Mouse (Mus musculus): ENCODE measurements at regions not wholly inside any gene's neighbourhood (a gene's known extent, or its start where the extent isn't known, plus 50 kb on each side); places are given as distances from the start of the nearest gene placed in this dataset.

DNA sequence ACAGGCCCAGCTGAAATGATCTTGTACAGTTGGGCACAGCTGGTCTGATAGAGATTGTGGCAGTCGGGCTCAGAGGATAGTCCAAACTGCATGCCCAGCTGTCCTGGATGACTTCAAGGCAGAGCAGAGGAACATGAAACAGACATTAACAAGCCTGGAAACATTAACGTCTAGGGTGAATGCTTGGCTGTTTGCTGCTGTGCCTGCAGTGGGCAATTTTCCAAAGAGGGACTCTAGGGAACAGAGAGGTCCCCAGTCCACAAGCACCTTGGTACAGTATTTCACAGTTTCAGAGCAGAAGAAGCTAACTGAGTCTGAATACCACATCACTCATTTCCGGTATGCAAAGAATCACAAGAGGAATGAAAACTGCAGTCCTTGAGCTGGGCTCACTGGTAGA, 135.2 kb upstream of the Ubl3 start:
- in situ Hi-C loops (cut with MboI; ENCODE audit: low pct_ligation_motif_present, low pct_unique_long_range_greater_than_20kb, low sequenced_read_pairs) = no loop called here
- H3K9me3 ChIP-seq (replicated peaks; ENCODE audit: low read length) = peaks cover 5% of the 10 kb centered on the region
- peaks cover 7 to 20% of the 10 kb centered on the region in 2 experiments; a peak in 3 of 4 replicates for H3K4me1 ChIP-seq (ENCODE audit: control insufficient read depth in 1 of 2, insufficient read depth in 2 of 2)
- dilution Hi-C loops (cut with MboI; ENCODE audit: extremely low pct_ligation_motif_present, extremely low pct_unique_long_range_greater_than_20kb, low sequenced_read_pairs) = no loop called here
- TF ChIP-seq POLR2A (IDR thresholded peaks at IDR 0.05; ENCODE audit: low read depth, low read length) = no peak
- 0 out of 2 replicates have a peak, but pooled peaks have one; percentile 13 for TF ChIP-seq ETS1 (conservative IDR thresholded peaks at IDR 0.05; ENCODE audit: low read depth, low read length)
- TF ChIP-seq EP300 (IDR thresholded peaks at IDR 0.05; ENCODE audit: low read length) = peak; percentile 36; the same call in 1 of the 2 replicates
- H3K27me3 ChIP-seq (replicated peaks) = no peaks in the 10 kb centered on the region
- no peak overlapping the region for H3K4me3 ChIP-seq (replicated peaks in 1 of 3; ENCODE audit: low read depth in 2 of 3, low read length in 2 of 3, poor library complexity in 1 of 3)
- no peak overlapping the region for H3K27ac ChIP-seq (ENCODE audit: insufficient read depth, low read depth)
- H3K36me3 ChIP-seq (replicated peaks in 1 of 2; ENCODE audit: control insufficient read depth in 1 of 2, insufficient read depth in 1 of 2, low read length in 1 of 2) = no peaks in the 10 kb centered on the region
- no peak overlapping the region for H3K9ac ChIP-seq (ENCODE audit: insufficient read depth, low read depth)
- DNase-seq (ENCODE audit: extremely low read depth) = peak; percentile 48
- no peaks in the 10 kb centered on the region for H3K79me2 ChIP-seq (replicated peaks; ENCODE audit: control insufficient read depth, extremely low read depth, insufficient read depth, poor library complexity, severe bottlenecking)
- H3K4me2 ChIP-seq (ENCODE audit: insufficient read depth, low read depth, poor library complexity, severe bottlenecking) = no peak overlapping the region

DNA sequence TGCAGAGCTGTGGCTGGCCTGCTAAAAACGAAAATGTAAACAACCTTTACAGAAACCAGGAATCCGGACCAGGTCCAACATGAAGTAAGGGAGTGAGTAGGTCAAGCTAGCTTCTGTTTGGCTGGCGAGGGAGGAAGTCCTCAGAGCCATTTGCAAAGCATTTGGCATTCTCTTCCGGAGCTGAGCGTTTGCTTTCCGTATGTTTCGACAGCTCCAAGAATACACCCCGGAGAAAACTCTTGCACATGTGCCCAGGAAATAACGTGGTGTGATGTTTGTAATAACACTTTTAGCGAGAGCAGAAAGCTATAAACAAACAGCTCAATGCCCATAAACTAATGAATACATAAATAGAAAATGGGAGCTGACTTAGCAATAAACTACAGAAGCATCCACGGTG, 131.6 kb upstream of the Ubl3 start:
- Histone ChIP-seq H3K27ac (ENCODE audit: insufficient read depth, low read depth) (no peak overlapping the region), H3K9me3 (replicated peaks; ENCODE audit: low read length) (peaks cover 17% of the 10 kb centered on the region), H3K4me3 (replicated peaks in 1 of 3; ENCODE audit: low read depth in 2 of 3, low read length in 2 of 3, poor library complexity in 1 of 3) (no peak overlapping the region), H3K4me2 (ENCODE audit: insufficient read depth, low read depth, poor library complexity, severe bottlenecking) (no peak overlapping the region), H3K9ac (ENCODE audit: insufficient read depth, low read depth) (no peak overlapping the region), H3K27me3 (replicated peaks) (no peaks in the 10 kb centered on the region), H3K36me3 (replicated peaks in 1 of 2; ENCODE audit: control insufficient read depth in 1 of 2, insufficient read depth in 1 of 2, low read length in 1 of 2) (no peaks in the 10 kb centered on the region), H3K4me1 (ENCODE audit: control insufficient read depth in 1 of 2, insufficient read depth in 2 of 2) (peaks cover 10 to 32% of the 10 kb centered on the region in 2 experiments), H3K79me2 (replicated peaks; ENCODE audit: control insufficient read depth, extremely low read depth, insufficient read depth, poor library complexity, severe bottlenecking) (no peaks in the 10 kb centered on the region)
- TF ChIP-seq MEF2A (IDR thresholded peaks at IDR 0.05; ENCODE audit: borderline replicate concordance, low read depth, low read length) (no peak), TCF12 (IDR thresholded peaks at IDR 0.05; ENCODE audit: low read depth, low read length) (no peak), POLR2AphosphoS2 (IDR thresholded peaks at IDR 0.05; ENCODE audit: low read depth, low read length) (no peak), E2F4 (IDR thresholded peaks at IDR 0.05; ENCODE audit: insufficient replicate concordance, low read depth, low read length) (no peak)
- in situ Hi-C loops (cut with MboI; ENCODE audit: low pct_ligation_motif_present, low pct_unique_long_range_greater_than_20kb, low sequenced_read_pairs) (no loop called here), dilution Hi-C loops (cut with MboI; ENCODE audit: extremely low pct_ligation_motif_present, extremely low pct_unique_long_range_greater_than_20kb, low sequenced_read_pairs) (no loop called here)
- no peak for DNase-seq (ENCODE audit: extremely low read depth)

DNA sequence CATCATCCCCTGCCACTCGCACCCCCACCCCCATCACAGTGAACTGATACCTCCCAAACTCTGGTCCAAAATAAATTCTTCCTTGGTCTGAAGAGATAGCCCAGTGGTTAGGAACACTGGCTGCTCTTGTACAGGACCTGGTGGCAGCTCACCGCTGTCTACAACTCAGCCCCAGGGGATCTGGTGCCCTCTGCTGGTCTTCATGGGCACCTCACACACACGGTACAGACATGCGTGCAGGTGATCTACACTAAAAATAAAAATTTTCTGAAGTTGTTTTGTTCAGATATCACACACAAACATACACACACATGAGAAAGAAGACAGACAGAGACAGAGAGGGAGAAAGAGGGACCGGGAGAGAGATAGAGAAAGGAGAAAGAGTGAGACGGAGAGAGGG, 130.0 kb upstream of the Ubl3 start:
- Histone ChIP-seq H3K79me2 (replicated peaks; ENCODE audit: control insufficient read depth, extremely low read depth, insufficient read depth, poor library complexity, severe bottlenecking) (no peaks in the 10 kb centered on the region), H3K9me3 (replicated peaks; ENCODE audit: low read length) (peaks cover 19% of the 10 kb centered on the region), H3K27ac (ENCODE audit: insufficient read depth, low read depth) (no peak overlapping the region), H3K9ac (ENCODE audit: insufficient read depth, low read depth) (no peak overlapping the region), H3K4me1 (ENCODE audit: control insufficient read depth in 1 of 2, insufficient read depth in 2 of 2) (peaks cover 8 to 26% of the 10 kb centered on the region in 2 experiments), H3K27me3 (replicated peaks) (no peaks in the 10 kb centered on the region), H3K36me3 (replicated peaks in 1 of 2; ENCODE audit: control insufficient read depth in 1 of 2, insufficient read depth in 1 of 2, low read length in 1 of 2) (no peaks in the 10 kb centered on the region), H3K4me3 (replicated peaks in 1 of 3; ENCODE audit: low read depth in 2 of 3, low read length in 2 of 3, poor library complexity in 1 of 3) (no peak overlapping the region), H3K4me2 (ENCODE audit: insufficient read depth, low read depth, poor library complexity, severe bottlenecking) (no peak overlapping the region)
- TF ChIP-seq RAD21 (IDR thresholded peaks at IDR 0.05; ENCODE audit: low read depth, low read length) (peak; percentile 36), PAX5 (IDR thresholded peaks at IDR 0.05; ENCODE audit: low read length) (no peak), JUND (conservative IDR thresholded peaks at IDR 0.05; ENCODE audit: low read depth, low read length) (no peak), CTCF (conservative IDR thresholded peaks at IDR 0.05 in 1 of 2, IDR thresholded peaks at IDR 0.05 in 1 of 2; ENCODE audit: low read depth in 2 of 2, low read length in 2 of 2) (peak in 1 of 2 experiments; percentile 42; a peak in 2 of 4 replicates), ZNF384 (IDR thresholded peaks at IDR 0.05; ENCODE audit: low read depth, low read length) (no peak), USF2 (conservative IDR thresholded peaks at IDR 0.05; ENCODE audit: low read depth, low read length) (no peak), BHLHE40 (IDR thresholded peaks at IDR 0.05; ENCODE audit: low read depth, low read length) (no peak), SMC3 (IDR thresholded peaks at IDR 0.05; ENCODE audit: low read depth, low read length) (peak; percentile 46), MEF2A (IDR thresholded peaks at IDR 0.05; ENCODE audit: borderline replicate concordance, low read depth, low read length) (no peak)
- in situ Hi-C loops (cut with MboI; ENCODE audit: low pct_ligation_motif_present, low pct_unique_long_range_greater_than_20kb, low sequenced_read_pairs) (no loop called here), dilution Hi-C loops (cut with MboI; ENCODE audit: extremely low pct_ligation_motif_present, extremely low pct_unique_long_range_greater_than_20kb, low sequenced_read_pairs) (no loop called here)
- DNase-seq (ENCODE audit: extremely low read depth) = no peak

Measured in CH12.LX (cell line).